Mouse (Mus musculus): Measurements from ENCODE around the gene Arpin.

Gene Arpin

GRCm38 (mm10) chr7:79892576-79893428 is 42.4 kb downstream of the Arpin start:
- DNase-seq: no peak

GRCm38 (mm10) chr7:79890436-79891221 is 44.5 kb downstream of the Arpin start:
- peak; percentile 69 to 72 for DNase-seq

- DNase-seq: no peak
These were observed 46.6 kb downstream of the Arpin start for GRCm38 (mm10) chr7:79888603-79889002.

GRCm38 (mm10) chr7:79883613-79884334 is 51.4 kb downstream of the Arpin start:
- no peak for DNase-seq

GRCm38 (mm10) chr7:79881901-79882300 is 53.3 kb downstream of the Arpin start:
- no peak for DNase-seq

GRCm38 (mm10) chr7:79880998-79881397 is 54.2 kb downstream of the Arpin start:
- DNase-seq: peak in 1 of 2 experiments; percentile 51

- DNase-seq: no peak
These were observed 55.1 kb downstream of the Arpin start for GRCm38 (mm10) chr7:79880033-79880432.

GRCm38 (mm10) chr7:79878455-79879025 is 56.6 kb downstream of the Arpin start:
- DNase-seq: peak in 1 of 2 experiments; percentile 41

Measured in kidney, postnatal 25 days (tissue).